Mouse (Mus musculus) ES-Bruce4 (cell line): Measurements from ENCODE around the gene Btbd2. TPM values are rescaled to one million over a fixed set of nuclear protein-coding genes. Genes with fewer than 3 reads are reported as not detected.
A peak's percentile ranks its signal among the peaks of the same experiment; 100 is the strongest.
"Not testable (repeated sequence)": the region's sequence is repeated elsewhere in the genome, so short reads cannot be mapped to it uniquely, and the experiment has no call there.

Source experiments
- H3K27ac ChIP-seq: 2 replicates; pipeline ENCODE4 v1.5.1; 2012; ENCODE audit warnings: low read length, inconsistent platforms; ENCODE audit not compliant: insufficient read depth
- H3K27me3 ChIP-seq: 2 replicates; pipeline ENCODE4 v1.6.1; 2012; ENCODE audit warnings: mild to moderate bottlenecking, low read length, inconsistent platforms; ENCODE audit not compliant: control insufficient read depth, poor library complexity, insufficient read depth, severe bottlenecking
- H3K36me3 ChIP-seq: 2 replicates; pipeline ENCODE4 v1.6.1; 2012; ENCODE audit warnings: inconsistent platforms, mild to moderate bottlenecking, low read length, moderate library complexity; ENCODE audit not compliant: control insufficient read depth, poor library complexity, insufficient read depth, severe bottlenecking
- H3K4me1 ChIP-seq: one replicate; pipeline ENCODE4 v1.8.1; 2011; ENCODE audit warnings: low read length; ENCODE audit not compliant: control insufficient read depth, insufficient read depth
- H3K4me3 ChIP-seq: 2 replicates; pipeline ENCODE4 v1.5.1; 2011; ENCODE audit warnings: low read depth, mild to moderate bottlenecking, low read length
- H3K9ac ChIP-seq: 2 replicates; pipeline ENCODE4 v1.6.1; 2012; ENCODE audit warnings: low read depth, mild to moderate bottlenecking, inconsistent platforms; ENCODE audit not compliant: poor library complexity, severe bottlenecking
- H3K9me3 ChIP-seq: replicated peaks from 2 replicates; pipeline ENCODE4 v1.6.1; 2012; ENCODE audit warnings: mild to moderate bottlenecking, low read length, inconsistent platforms; ENCODE audit not compliant: control insufficient read depth, poor library complexity, insufficient read depth, severe bottlenecking
- CTCF ChIP-seq: IDR thresholded peaks from one replicate; pipeline ENCODE4 v1.8.1; 2011; ENCODE audit warnings: low read depth, low read length
- EP300 ChIP-seq: IDR thresholded peaks from 2 replicates; pipeline ENCODE4 v1.6.1; 2011; ENCODE audit warnings: low read depth, low read length; ENCODE audit not compliant: insufficient read depth
- POLR2A ChIP-seq: IDR thresholded peaks from one replicate; pipeline ENCODE4 v1.8.1; 2011; ENCODE audit warnings: low read length; ENCODE audit not compliant: insufficient read depth
- polyA plus RNA-seq: library from polyadenylated mRNA; stranded (reverse); fragments of >200 nt; gene quantifications from 2 replicates; pipeline ENCODE4 v1.2.4, GENCODE M21; 2011; ENCODE audit warnings: low read depth; ENCODE audit not compliant: missing spikeins, insufficient read depth, insufficient read length

The Btbd2 gene
- polyA plus RNA-seq, 1 experiment = 47.1 TPM

GRCm38 (mm10) chr10:80610116-80610785, 46.6 kb downstream of the Btbd2 start:
- Histone ChIP-seq H3K27ac (no peak overlapping the region), H3K27me3 (no peaks in the 10 kb centered on the region), H3K4me1 (peaks cover 2% of the 10 kb centered on the region), H3K9me3 (no peaks in the 10 kb centered on the region), H3K4me3 (no peak overlapping the region), H3K9ac (no peak overlapping the region), H3K36me3 (peaks cover 8% of the 10 kb centered on the region; the same call in 1 of the 2 replicates)
- no peak for TF ChIP-seq EP300
- no peak for TF ChIP-seq CTCF
- no peak for TF ChIP-seq POLR2A

GRCm38 (mm10) chr10:80609269-80609924, 47.5 kb downstream of the Btbd2 start:
- TF ChIP-seq EP300 (no peak), POLR2A (no peak), CTCF (no peak)
- 0 out of 2 replicates have a peak, but pooled peaks cover 5% of the 10 kb centered on the region for H3K36me3 ChIP-seq
- no peaks in the 10 kb centered on the region for H3K9me3 ChIP-seq
- H3K27me3 ChIP-seq = no peaks in the 10 kb centered on the region
- H3K9ac ChIP-seq = no peak overlapping the region
- H3K4me1 ChIP-seq = peaks cover 4% of the 10 kb centered on the region
- H3K4me3 ChIP-seq = no peak overlapping the region
- H3K27ac ChIP-seq = no peak overlapping the region

GRCm38 (mm10) chr10:80608435-80608834, 48.4 kb downstream of the Btbd2 start:
- Histone ChIP-seq H3K36me3 (0 out of 2 replicates have a peak, but pooled peaks cover 5% of the 10 kb centered on the region), H3K9ac (no peak overlapping the region), H3K4me1 (peaks cover 8% of the 10 kb centered on the region), H3K9me3 (no peaks in the 10 kb centered on the region), H3K27me3 (no peaks in the 10 kb centered on the region), H3K4me3 (no peak overlapping the region), H3K27ac (no peak overlapping the region)
- no peak for TF ChIP-seq CTCF
- TF ChIP-seq EP300 = no peak
- TF ChIP-seq POLR2A = no peak

GRCm38 (mm10) chr10:80606737-80607350, 50.0 kb downstream of the Btbd2 start:
- Histone ChIP-seq H3K4me1 (peaks cover 8% of the 10 kb centered on the region), H3K36me3 (no peaks in the 10 kb centered on the region), H3K9me3 (no peaks in the 10 kb centered on the region), H3K4me3 (peak overlapping the region; percentile 62), H3K27ac (no peak overlapping the region), H3K27me3 (no peaks in the 10 kb centered on the region), H3K9ac (peak overlapping the region; percentile 32)
- TF ChIP-seq EP300 = no peak
- TF ChIP-seq CTCF = no peak
- TF ChIP-seq POLR2A = no peak

GRCm38 (mm10) chr10:80606306-80606705, 50.6 kb downstream of the Btbd2 start:
- TF ChIP-seq CTCF (no peak), EP300 (no peak), POLR2A (no peak)
- Histone ChIP-seq H3K27me3 (no peaks in the 10 kb centered on the region), H3K9me3 (no peaks in the 10 kb centered on the region), H3K9ac (peak overlapping the region; percentile 32), H3K4me1 (peaks cover 8% of the 10 kb centered on the region), H3K4me3 (peak overlapping the region; percentile 62), H3K27ac (peak overlapping the region; percentile 22; the same call in 1 of the 2 replicates), H3K36me3 (no peaks in the 10 kb centered on the region)

GRCm38 (mm10) chr10:80605721-80606120, 51.1 kb downstream of the Btbd2 start, which contains the start of gene Gm49322:
Gene Gm49322, plus strand, starts transcription at chr10:80606021.
- not testable (repeated sequence) for H3K9me3 ChIP-seq, H3K36me3 ChIP-seq, H3K27me3 ChIP-seq, H3K4me1 ChIP-seq
- H3K4me3 ChIP-seq = peak within 1 kb of the TSS; percentile 62
- peak within 1 kb of the TSS; percentile 32 for H3K9ac ChIP-seq
- H3K27ac ChIP-seq = peak within 1 kb of the TSS; percentile 22; the same call in 1 of the 2 replicates
